Mouse (Mus musculus) heart, embryonic 13.5 days (tissue): Measurements from ENCODE around the gene Zfyve21. TPM values are rescaled to one million over a fixed set of nuclear protein-coding genes. Genes with fewer than 3 reads are reported as not detected.

ENCODE experiments used
- ATAC-seq: fragments of 200-750 bp; cut with Nextera tagmentation; 2 replicates; pipeline ENCODE4 v1.8.0; 2017; ENCODE audit warnings: moderate TSS enrichment; ENCODE audit not compliant: insufficient number of reproducible peaks, low FRiP score, low TSS enrichment; ENCODE audit errors: extremely low read depth
- H3K27ac ChIP-seq: fragments of 300-500 bp; sonication (generic); replicated peaks from 2 replicates; pipeline ENCODE4 v1.5.1; 2015; ENCODE audit warnings: moderate library complexity, mild to moderate bottlenecking, inconsistent platforms
- H3K27me3 ChIP-seq: fragments of 300-500 bp; sonication (generic); replicated peaks from 2 replicates; pipeline ENCODE4 v1.6.1; 2015; ENCODE audit warnings: mild to moderate bottlenecking, inconsistent platforms
- H3K36me3 ChIP-seq: fragments of 300-500 bp; sonication (generic); 2 replicates; pipeline ENCODE4 v1.6.1; 2015; ENCODE audit warnings: mild to moderate bottlenecking, inconsistent platforms
- H3K4me1 ChIP-seq: fragments of 300-500 bp; sonication (generic); 2 replicates; pipeline ENCODE4 v1.6.1; 2015; ENCODE audit warnings: inconsistent platforms
- H3K4me2 ChIP-seq: fragments of 300-500 bp; sonication (generic); 2 replicates; pipeline ENCODE4 v1.6.1; 2015; ENCODE audit warnings: inconsistent platforms, mild to moderate bottlenecking, moderate library complexity
- H3K4me3 ChIP-seq: fragments of 300-500 bp; sonication (generic); 2 replicates; pipeline ENCODE4 v1.5.1; 2015; ENCODE audit warnings: moderate library complexity, mild to moderate bottlenecking, inconsistent platforms
- H3K9ac ChIP-seq: fragments of 300-500 bp; sonication (generic); 2 replicates; pipeline ENCODE4 v1.6.1; 2015; ENCODE audit warnings: inconsistent platforms, mild to moderate bottlenecking, moderate library complexity
- H3K9me3 ChIP-seq: fragments of 300-500 bp; sonication (generic); 2 replicates; pipeline ENCODE4 v1.6.1; 2016; ENCODE audit warnings: inconsistent platforms
- WGBS: fragments of 180-500 bp; shearing (Covaris S2); methylation state at CpG from one replicate; pipeline ENCODE4 v1.1.7; 2015; ENCODE audit warnings: mixed read lengths; 5-methylcytosine and 5-hydroxymethylcytosine counted together
- polyA plus RNA-seq: library from polyadenylated mRNA; unstranded; fragments of >200 nt; fragmentation: Nextera tagmentation; extraction: Ambion mirVana; gene quantifications from 2 replicates; pipeline ENCODE4 v1.2.1, GENCODE M21; 2015

The Zfyve21 gene
- polyA plus RNA-seq, 1 experiment from 2014 or later = 74.6 TPM

GRCm38 (mm10) chr12:111803538-111803937, 10.4 kb upstream of the Zfyve21 start:
- no peak overlapping the region for H3K4me3 ChIP-seq
- WGBS = 86% methylated on average over 5 of the region's 5 CpGs
- H3K4me2 ChIP-seq = no peak overlapping the region
- H3K27ac ChIP-seq = no peak overlapping the region
- peaks cover 99% of the 10 kb centered on the region for H3K36me3 ChIP-seq
- no peaks in the 10 kb centered on the region for H3K27me3 ChIP-seq
- no peak overlapping the region for H3K9ac ChIP-seq
- H3K9me3 ChIP-seq = no peaks in the 10 kb centered on the region
- no peak for ATAC-seq
- H3K4me1 ChIP-seq = 0 out of 2 replicates have a peak, but pooled peaks cover 7% of the 10 kb centered on the region

- peaks cover 56% of the 10 kb centered on the region for H3K36me3 ChIP-seq
- no peak overlapping the region for H3K4me2 ChIP-seq
- WGBS = 86% methylated on average over 6 of the region's 6 CpGs
- no peak overlapping the region for H3K9ac ChIP-seq
- H3K27me3 ChIP-seq = no peaks in the 10 kb centered on the region
- H3K27ac ChIP-seq = no peak overlapping the region
- no peaks in the 10 kb centered on the region for H3K9me3 ChIP-seq
- no peak overlapping the region for H3K4me3 ChIP-seq
- H3K4me1 ChIP-seq = peaks cover 26% of the 10 kb centered on the region
- ATAC-seq = no peak
Measured at GRCm38 (mm10) chr12:111808775-111809174, 5.2 kb upstream of the Zfyve21 start.

- H3K4me1 ChIP-seq = peaks cover 28% of the 10 kb centered on the region
- H3K27me3 ChIP-seq = no peaks in the 10 kb centered on the region
- H3K4me3 ChIP-seq = no peak overlapping the region
- WGBS = 7% methylated on average over 9 of the region's 9 CpGs
- peaks cover 47% of the 10 kb centered on the region for H3K36me3 ChIP-seq
- H3K27ac ChIP-seq = peak overlapping the region; percentile 53
- H3K9ac ChIP-seq = peak overlapping the region; percentile 62
- H3K4me2 ChIP-seq = no peak overlapping the region
- H3K9me3 ChIP-seq = no peaks in the 10 kb centered on the region
- ATAC-seq = no peak
Measured at GRCm38 (mm10) chr12:111809762-111810161, 4.2 kb upstream of the Zfyve21 start.

GRCm38 (mm10) chr12:111812075-111812474, 1.9 kb upstream of the Zfyve21 start:
- WGBS = 83% methylated on average over 13 of the region's 13 CpGs
- H3K4me3 ChIP-seq = no peak overlapping the region
- H3K9me3 ChIP-seq = no peaks in the 10 kb centered on the region
- H3K4me1 ChIP-seq = peaks cover 51% of the 10 kb centered on the region
- no peak for ATAC-seq
- H3K9ac ChIP-seq = 0 out of 2 replicates have a peak overlapping the region, but pooled peaks have one; percentile 14
- H3K36me3 ChIP-seq = peaks cover 24% of the 10 kb centered on the region
- no peaks in the 10 kb centered on the region for H3K27me3 ChIP-seq
- H3K4me2 ChIP-seq = no peak overlapping the region
- H3K27ac ChIP-seq = no peak overlapping the region

DNA sequence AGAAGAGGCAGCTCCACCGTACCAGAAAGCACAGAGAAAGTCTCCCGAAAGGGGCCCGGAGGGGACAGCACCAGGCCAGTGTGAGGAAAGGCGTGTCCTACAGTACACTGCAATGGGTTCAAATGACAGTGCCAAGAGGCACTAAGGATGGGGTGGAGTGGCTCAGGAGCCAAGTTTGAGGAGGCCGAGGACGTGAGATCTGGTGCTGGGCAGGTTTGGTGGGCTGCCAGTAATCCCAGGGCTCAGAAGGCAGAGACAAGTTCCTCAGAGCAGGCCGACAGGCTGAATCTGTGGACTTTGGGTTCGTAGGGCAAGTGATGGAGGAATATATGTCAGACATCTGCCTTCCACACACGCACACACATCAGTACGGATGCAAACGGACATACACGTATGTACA, 1.4 kb upstream of the Zfyve21 start:
- 65% methylated on average over 12 of the region's 12 CpGs for WGBS
- Histone ChIP-seq H3K4me3 (peak overlapping the region; percentile 85), H3K36me3 (peaks cover 20% of the 10 kb centered on the region), H3K4me2 (peak overlapping the region; percentile 84), H3K27me3 (no peaks in the 10 kb centered on the region), H3K4me1 (peaks cover 55% of the 10 kb centered on the region), H3K9ac (peak overlapping the region; percentile 83), H3K27ac (no peak overlapping the region), H3K9me3 (no peaks in the 10 kb centered on the region)
- ATAC-seq = no peak

DNA sequence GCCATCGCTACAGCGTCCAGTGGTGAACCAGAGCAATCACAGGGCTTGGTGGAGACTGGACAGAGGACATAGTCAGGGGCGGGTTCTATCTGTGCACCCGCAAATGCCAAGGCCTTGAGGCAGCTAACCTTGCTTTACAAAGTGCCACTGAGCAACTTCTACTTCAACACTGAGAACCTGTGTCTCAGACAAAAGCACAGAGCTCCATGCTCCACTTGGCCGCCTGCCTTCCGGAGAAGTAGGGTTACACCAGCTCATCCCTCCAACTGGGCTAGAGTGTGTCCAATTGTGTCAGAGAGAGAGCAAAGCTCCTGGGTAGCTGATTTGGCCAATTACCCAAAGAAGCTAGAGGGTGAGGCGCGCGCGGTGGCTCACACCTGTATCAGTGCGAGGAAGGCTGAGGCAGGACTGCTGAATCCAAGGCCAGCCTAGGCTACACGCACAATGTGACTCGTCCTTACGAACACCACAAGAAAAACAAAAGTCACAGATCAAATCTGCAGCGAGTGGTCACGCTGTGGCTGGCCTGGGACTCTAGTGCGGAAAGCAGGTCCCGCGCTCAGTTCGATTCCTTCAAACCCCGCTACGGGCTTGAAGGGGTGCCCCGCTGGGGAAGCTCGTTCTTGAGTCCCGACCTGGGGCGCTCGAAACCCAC, 732 bp upstream of the Zfyve21 start:
- Histone ChIP-seq H3K4me3 (peak overlapping the region; percentile 85), H3K9me3 (no peaks in the 10 kb centered on the region), H3K27me3 (no peaks in the 10 kb centered on the region), H3K9ac (peak overlapping the region; percentile 83), H3K4me1 (peaks cover 61% of the 10 kb centered on the region), H3K27ac (no peak overlapping the region), H3K36me3 (peaks cover 20% of the 10 kb centered on the region), H3K4me2 (peak overlapping the region; percentile 84)
- ATAC-seq = no peak
- WGBS = 6% methylated on average over 27 of the region's 27 CpGs

- H3K36me3 ChIP-seq = peaks cover 13% of the 10 kb centered on the region
- H3K4me1 ChIP-seq = peaks cover 66% of the 10 kb centered on the region
- H3K9ac ChIP-seq = peak overlapping the region; percentile 91
- no peaks in the 10 kb centered on the region for H3K9me3 ChIP-seq
- peak overlapping the region; percentile 85 for H3K4me3 ChIP-seq
- H3K27me3 ChIP-seq = no peaks in the 10 kb centered on the region
- no peak for ATAC-seq
- H3K27ac ChIP-seq = peak overlapping the region; percentile 95
- peak overlapping the region; percentile 91 for H3K4me2 ChIP-seq
- 19% methylated on average over 19 of the region's 19 CpGs for WGBS
Measured at GRCm38 (mm10) chr12:111814769-111815762, 1.1 kb downstream of the Zfyve21 start.

GRCm38 (mm10) chr12:111816528-111816927, 2.6 kb downstream of the Zfyve21 start:
- peak overlapping the region; percentile 91 for H3K4me2 ChIP-seq
- H3K9me3 ChIP-seq = no peaks in the 10 kb centered on the region
- H3K4me3 ChIP-seq = peak overlapping the region; percentile 85
- WGBS = 57% methylated on average over 13 of the region's 13 CpGs
- ATAC-seq = no peak
- H3K27ac ChIP-seq = peak overlapping the region; percentile 17; the same call in 1 of the 2 replicates
- peaks cover 10% of the 10 kb centered on the region for H3K36me3 ChIP-seq
- H3K4me1 ChIP-seq = peaks cover 76% of the 10 kb centered on the region
- H3K9ac ChIP-seq = peak overlapping the region; percentile 63
- no peaks in the 10 kb centered on the region for H3K27me3 ChIP-seq

DNA sequence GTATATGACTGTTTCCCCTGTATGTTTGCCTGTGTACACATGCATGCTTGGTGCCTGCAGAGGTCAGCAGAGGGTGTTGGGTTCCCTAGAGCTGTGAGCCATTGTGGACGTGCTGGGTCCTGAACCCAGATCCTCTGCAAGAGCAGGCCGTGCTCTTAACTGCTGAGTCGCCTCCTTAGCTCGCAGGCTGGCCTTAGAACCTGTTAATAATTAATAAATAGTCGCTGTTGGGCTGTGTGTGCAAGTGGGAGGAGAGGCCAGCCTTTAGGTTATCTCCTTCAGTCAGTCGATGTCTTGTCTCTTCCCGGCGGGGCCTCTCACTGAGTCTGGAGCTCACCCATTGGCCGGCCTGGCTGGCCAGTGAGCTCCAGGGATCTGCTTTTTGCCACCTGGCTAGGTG, 3.0 kb downstream of the Zfyve21 start:
- H3K4me3 ChIP-seq = peak overlapping the region; percentile 85
- peaks cover 78% of the 10 kb centered on the region for H3K4me1 ChIP-seq
- no peaks in the 10 kb centered on the region for H3K27me3 ChIP-seq
- peak overlapping the region; percentile 17; the same call in 1 of the 2 replicates for H3K27ac ChIP-seq
- no peak for ATAC-seq
- peak overlapping the region; percentile 91 for H3K4me2 ChIP-seq
- WGBS = 51% methylated on average over 9 of the region's 9 CpGs
- H3K9me3 ChIP-seq = no peaks in the 10 kb centered on the region
- H3K36me3 ChIP-seq = peaks cover 10% of the 10 kb centered on the region
- peak overlapping the region; percentile 63 for H3K9ac ChIP-seq

GRCm38 (mm10) chr12:111817991-111818390, 4.0 kb downstream of the Zfyve21 start:
- Histone ChIP-seq H3K27ac (no peak overlapping the region), H3K4me1 (peaks cover 72% of the 10 kb centered on the region), H3K36me3 (peaks cover 11% of the 10 kb centered on the region), H3K9ac (no peak overlapping the region), H3K27me3 (no peaks in the 10 kb centered on the region), H3K4me2 (no peak overlapping the region), H3K4me3 (no peak overlapping the region), H3K9me3 (no peaks in the 10 kb centered on the region)
- WGBS = 89% methylated on average over 8 of the region's 8 CpGs
- no peak for ATAC-seq

- H3K27me3 ChIP-seq = no peaks in the 10 kb centered on the region
- WGBS = 70% methylated on average over 8 of the region's 8 CpGs
Measured at GRCm38 (mm10) chr12:111819936-111820335, 6.0 kb downstream of the Zfyve21 start.

More at GRCm38 (mm10) chr12:111819936-111820335, 6.0 kb downstream of the Zfyve21 start:
- no peaks in the 10 kb centered on the region for H3K9me3 ChIP-seq
- H3K36me3 ChIP-seq = peaks cover 30% of the 10 kb centered on the region
- no peak overlapping the region for H3K27ac ChIP-seq
- ATAC-seq = no peak
- 0 out of 2 replicates have a peak overlapping the region, but pooled peaks have one; percentile 0 for H3K9ac ChIP-seq
- no peak overlapping the region for H3K4me2 ChIP-seq
- peaks cover 65% of the 10 kb centered on the region for H3K4me1 ChIP-seq
- H3K4me3 ChIP-seq = no peak overlapping the region
